Mouse (Mus musculus) thymus, adult 2 months (tissue): ENCODE measurements around the gene Hspa12a.

Experiments used
- CTCF ChIP-seq: fragments of 200-500 bp; IDR thresholded peaks from 2 replicates; pipeline ENCODE4 v1.5.1; 2012; ENCODE audit warnings: mild to moderate bottlenecking, control low read depth, low read length, moderate library complexity, borderline replicate concordance; ENCODE audit not compliant: control insufficient read depth, poor library complexity, insufficient read depth; ENCODE audit errors: extremely low read depth
- POLR2A ChIP-seq: fragments of 200-500 bp; IDR thresholded peaks from 2 replicates; pipeline ENCODE4 v1.6.1; 2012; ENCODE audit warnings: mild to moderate bottlenecking, low read length, control low read depth, moderate library complexity; ENCODE audit not compliant: control insufficient read depth, poor library complexity, insufficient read depth; ENCODE audit errors: extremely low read depth

DNA sequence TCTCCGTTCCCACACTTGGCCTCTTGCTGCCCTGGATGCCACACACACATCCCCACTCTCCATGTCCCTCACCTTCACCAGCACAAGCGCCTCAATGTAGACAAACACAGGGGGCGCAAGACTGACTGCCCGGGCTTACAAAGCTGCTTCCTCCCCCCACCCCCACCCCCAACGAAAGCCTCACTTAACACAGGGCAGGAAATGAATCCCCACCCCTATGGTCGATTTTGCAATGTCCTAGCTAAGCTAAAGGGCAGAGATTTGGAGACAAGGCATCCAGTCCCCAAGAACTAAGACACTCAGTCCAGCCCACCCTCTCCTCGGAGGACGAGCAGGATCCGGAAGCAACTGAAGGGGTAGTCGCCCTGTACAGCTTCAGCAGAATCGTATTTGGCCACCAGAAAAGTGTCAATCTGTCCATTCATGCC lies 32.5 kb downstream of the Hspa12a start:
- no peak for TF ChIP-seq POLR2A
- TF ChIP-seq CTCF, result no peak
